Mouse (Mus musculus) kidney, postnatal 4 days (tissue): ENCODE measurements at regions not wholly inside any gene's neighbourhood (a gene's known extent, or its start where the extent isn't known, plus 50 kb on each side); places are given as distances from the start of the nearest gene placed in this dataset.
"Not testable (repeated sequence)": the region's sequence is repeated elsewhere in the genome, so short reads cannot be mapped to it uniquely, and the experiment has no call there.

Experiments
- DNase-seq, 2 experiments: peaks; one replicate each; pipeline ENCODE4 v3.0.0; 2021; ENCODE audit warnings: mixed read lengths in 2 of 2

DNA sequence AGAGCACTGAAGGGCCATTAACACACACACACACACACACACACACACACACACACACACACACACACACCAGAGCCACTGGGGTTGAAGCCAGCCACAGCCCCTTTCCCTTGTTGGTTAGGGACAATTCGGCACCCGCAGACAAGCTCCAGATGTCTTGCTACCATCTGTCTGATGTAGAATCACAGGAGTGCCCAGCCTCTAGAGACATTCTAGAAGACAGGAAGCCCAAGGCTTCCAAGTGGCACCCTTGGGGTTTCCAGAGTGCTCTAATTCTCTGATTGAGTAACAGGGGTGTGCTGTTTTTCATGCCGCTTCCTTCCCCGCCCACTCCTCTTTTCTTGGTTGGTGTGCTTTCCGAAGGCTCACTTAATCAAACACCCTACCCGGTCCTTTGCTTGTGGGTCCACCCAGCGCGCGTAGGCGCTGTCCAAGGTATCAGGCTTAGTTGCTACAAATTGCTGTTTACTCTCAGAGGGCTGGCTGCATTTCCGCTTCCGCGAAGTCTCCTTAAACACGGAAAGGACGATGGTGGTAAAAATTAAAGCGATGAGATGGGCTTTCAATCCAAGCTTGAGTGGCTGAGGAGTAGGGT is 59.5 kb upstream of the Zbtb18 start:
- peak; percentile 83 to 85 for DNase-seq

DNA sequence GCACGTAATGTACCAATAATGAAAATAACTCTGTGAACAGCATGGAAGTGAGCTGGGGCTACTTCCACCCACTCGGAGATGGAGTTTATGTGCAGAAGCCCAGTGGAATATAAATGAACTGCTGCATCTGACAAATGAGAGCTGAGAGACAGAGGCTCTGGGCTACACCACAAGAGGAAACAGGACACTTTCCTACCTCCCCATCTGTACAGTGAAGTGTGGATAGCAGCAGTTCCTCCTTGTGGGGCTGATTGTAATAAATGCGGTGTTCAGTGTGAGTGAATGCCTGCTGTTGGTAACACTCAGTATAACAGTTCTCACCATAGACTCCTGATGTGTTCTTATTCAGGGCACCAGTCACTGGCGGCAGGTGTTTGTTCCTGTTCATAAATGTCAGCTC is 60.0 kb upstream of the Zbtb18 start:
- no peak for DNase-seq

DNA sequence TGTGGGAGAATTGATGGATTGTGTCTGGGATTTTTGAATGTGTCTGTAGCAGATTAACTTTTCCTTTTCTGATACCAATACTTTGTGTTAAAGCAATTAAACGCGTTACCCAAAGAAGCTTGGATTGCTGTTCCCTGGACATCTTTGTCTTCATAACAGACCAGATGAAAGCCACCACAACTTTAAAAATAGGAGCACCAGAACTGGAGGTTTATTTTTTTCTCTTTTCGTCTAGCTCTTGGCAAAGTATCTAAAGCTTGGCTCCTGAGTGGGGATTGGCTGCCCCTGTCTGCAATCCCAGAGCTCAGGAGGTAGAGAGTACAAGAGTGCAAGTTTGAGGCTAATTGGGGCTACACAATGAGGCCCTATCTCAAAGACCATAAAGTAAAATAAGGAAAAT is 64.0 kb upstream of the Zbtb18 start:
- DNase-seq, result no peak

DNA sequence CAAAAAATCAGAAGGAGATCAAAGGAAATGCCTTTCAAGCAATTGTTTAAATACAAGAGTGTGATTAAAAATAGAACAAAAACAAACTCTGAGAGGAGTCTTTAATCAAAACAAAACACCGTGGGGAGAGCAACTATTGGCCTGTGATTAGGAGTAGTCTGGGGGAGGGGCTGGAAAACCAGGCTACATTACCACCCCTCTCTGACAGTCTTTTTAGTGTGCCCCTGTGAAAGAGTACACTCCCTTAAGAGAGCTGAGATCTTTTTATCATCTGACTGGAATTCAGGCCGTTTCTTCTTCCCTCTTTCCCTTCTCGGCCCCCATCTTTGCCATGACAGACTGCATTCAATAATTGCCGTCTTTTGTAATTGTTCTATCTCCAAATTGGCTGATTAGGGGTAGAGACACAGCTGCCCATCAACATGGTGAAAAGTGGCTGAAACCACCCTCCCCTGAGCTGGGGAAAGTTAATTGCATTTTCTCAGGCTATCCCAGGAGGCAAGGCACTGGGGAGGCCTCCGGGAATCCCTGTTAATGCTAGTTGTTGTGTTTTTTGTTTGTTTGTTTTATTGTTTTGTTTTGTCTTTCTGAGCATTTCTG is 68.8 kb upstream of the Zbtb18 start:
- no peak for DNase-seq

DNA sequence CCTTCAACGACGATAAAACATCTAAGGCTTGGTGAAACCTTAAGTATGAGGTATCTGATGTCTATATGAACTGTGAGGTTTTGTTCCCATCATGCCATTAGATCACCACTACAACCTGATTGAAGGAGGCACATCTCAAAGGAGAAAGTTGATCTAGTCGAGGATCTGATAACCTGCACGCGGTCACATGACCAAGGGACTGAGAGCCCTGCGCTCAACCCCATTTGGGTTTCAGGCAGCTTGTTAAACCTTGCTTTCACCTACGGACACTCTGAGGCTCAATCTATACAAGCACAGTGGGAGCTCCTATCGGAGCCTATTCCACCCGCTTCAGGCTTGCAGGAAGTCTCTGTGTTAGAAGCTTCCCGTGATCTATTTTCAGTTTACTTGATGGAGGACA is 70.1 kb upstream of the Zbtb18 start:
- no peak for DNase-seq

DNA sequence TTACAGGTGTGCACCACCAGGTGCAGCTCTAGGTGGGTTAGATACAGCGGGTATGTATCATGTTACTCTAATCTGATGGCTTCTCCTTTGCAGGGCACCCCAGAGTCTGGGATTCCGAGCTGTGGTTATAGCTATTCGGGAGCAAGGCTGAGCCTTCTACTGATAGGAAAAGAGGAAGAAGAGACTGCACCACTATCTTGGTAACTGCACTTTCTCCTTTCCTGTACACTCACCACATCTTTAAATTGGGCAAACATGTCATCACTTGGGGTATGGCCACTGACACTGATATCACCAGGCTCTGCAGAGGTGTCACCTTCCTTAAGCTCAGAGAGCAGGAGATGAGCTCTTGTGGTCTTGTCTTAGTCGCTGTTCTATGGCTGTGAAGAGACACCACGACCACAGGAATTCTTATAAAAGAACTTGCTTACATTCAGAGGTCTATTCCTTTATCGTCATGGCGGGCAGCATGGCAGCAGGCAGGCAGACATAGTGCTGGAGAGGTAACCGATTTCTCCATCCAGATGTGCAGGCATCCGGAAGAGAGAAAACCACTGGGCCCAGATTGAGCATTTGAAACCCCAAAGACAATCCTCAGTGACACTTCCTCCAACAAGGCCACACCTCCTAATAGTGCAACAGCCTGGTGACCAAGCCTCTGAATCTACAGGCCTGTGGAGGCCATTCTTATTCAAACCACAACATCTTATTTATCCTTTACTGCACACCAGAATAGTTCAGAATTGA is 74.1 kb upstream of the Zbtb18 start:
- DNase-seq, result no peak

DNA sequence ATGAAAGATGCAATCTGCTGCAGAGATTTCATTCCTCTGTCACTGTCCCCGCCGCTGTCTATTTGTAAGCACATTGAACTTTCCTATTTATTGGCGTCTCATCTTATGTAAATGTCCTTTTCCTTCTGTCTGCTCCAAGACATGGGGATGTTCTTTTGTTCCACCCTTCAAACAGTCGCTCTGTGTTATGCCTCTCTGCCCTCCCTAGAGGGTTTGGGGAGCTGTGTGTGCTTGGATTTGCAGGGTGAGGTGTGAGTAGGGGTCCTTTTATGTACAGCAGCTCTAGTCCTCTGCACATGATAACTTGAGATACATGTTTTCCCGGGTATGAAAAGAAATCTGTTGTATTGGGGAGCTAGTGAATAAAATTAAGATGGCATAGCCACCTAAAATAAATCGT is 75.2 kb upstream of the Zbtb18 start:
- no peak for DNase-seq

DNA sequence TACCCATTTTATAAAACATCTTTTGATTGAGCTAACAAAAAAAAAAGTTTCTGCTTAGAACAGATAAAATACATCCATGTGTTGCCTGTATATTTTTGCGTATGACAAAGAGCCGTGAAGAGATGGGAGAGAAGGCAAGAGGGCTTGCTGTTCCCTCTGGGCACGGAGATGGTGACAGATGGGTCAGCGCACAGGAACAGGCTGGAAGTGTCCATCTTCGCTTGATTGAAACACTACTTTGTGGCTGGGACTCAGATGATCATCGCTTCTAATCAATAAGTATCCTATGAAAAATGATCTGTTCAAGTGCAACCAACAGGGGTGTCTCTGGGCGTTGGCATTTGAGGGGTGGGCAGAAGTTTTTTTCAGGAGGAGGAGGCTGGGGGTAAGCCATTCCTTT is 75.7 kb upstream of the Zbtb18 start:
- no peak for DNase-seq

DNA sequence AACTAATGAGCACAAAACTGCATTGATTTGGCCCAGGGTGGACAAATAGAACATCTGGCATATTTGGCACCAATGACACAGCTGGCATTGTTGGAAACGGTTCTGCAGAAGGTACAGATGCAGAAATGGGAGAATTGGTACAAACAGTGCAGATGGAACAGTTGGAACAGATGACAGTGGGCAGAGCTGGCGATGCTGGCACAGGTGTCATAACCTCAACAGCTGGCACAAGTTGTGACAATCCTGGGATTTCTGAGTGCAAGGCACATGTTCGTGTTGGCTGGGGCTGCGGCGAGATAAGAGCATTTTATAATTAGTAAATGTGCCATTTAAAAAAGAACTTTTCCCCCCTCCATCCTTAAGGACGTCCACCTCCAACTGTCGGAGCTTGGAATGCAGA is 77.8 kb upstream of the Zbtb18 start:
- no peak for DNase-seq

DNA sequence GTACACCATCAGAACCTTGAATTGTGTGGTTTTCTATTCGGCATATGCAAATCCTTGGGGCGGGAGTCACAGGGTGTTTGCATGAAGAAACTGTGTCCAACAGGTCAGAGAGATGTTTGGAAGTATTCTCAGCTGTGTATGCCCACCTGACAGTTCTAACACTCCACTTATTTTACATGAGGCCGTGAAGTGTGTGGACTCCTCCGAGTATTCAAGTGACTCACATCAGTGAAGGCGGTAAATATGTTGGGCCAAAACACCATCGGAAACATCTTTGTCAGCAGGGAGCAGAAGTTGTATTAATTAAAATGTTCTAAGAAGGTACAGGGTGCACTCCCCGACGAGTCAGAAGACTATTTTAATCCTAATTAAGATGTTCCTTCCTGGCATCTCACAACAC is 79.8 kb upstream of the Zbtb18 start:
- no peak for DNase-seq

DNA sequence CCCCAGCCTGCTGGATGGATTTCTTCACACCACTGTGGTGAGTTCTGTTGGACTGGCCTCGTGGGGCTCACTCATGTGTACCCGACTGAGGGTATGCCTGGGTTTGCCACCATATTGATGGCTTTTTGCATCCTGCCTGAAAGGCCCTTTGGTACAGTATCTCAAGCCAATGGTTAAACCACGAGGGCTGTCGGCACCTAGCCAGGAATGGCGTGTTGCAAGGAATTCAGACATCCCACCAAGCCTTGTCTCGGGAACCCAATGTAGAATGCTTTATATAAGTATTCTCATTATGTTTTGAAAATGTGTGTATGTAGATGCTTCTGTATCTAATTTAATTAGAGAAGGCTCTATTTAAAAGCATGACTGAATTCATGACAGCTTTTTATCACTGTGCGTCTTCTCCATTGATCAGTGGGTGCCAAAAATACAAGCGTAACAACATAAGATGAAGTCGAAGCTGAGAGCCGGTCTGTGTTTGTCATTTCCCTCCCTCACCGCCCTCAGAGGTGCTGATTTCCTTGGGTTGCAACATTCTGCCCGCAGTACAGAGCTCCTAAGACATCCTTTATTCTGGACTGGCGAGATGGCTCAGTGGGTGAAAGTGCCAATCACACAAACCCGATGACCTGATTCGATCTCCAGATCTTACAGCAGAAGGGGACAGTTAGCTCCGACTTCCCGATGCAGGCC is 90.5 kb upstream of the Akt3 start:
- no peak for DNase-seq

DNA sequence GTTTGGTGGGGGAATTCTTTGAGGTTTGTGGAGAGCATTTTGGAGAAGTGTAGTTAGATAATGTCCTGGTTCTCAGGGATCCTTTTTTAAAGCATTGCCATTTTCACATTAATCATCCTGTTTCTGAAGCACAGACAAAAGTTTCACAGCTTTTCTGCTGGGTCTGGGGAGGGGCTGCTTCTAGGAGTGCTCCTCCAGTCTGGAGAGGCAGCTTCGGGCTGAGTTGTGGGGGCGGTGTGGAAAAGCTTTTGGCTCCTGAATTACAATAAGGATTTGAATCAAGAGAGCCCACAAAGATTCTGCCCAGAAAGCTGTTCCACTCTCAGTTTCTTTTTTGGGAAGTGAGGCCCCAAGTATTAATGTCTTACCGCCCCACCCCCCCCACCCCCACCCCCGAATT is 89.2 kb upstream of the Akt3 start:
- DNase-seq, result no peak

DNA sequence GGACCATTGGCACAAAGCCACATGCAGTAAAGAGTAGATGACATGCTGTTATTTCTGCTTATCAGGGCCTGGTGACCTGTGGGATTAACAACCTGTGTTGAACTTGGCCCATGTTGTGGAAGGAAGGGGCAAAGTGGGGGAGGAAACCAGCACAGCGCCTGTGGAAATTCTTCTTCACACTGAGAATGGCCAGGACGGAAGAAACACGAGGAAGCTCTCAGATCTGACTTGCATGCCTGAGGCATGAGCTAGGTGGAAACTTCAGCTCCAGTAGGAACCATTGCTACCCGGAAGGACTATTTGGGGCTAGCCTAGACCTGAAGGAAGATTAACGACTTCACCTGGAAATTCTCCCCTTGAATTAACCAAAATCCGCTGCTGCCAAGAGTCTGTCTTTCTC is 88.5 kb upstream of the Akt3 start:
- no peak for DNase-seq

DNA sequence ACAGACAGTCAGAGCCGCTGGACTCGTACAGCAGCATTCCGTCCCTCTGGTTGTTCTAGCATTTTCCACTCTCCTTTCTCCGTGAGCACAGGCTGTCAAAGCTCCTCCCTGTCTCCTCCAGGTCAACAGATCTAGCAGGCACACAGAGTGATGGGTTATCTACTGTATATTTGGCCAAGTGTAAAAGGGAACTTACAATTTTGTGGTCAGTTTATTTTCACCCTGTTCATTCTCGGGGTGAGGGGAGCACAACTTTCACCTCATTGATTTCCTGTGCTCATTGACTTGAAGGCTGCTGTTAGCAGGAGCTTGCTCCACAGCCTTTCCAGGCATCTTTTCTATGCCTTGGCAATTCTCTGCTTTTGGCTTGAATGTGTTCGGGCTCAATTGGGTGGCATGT is 87.5 kb upstream of the Akt3 start:
- no peak for DNase-seq

DNA sequence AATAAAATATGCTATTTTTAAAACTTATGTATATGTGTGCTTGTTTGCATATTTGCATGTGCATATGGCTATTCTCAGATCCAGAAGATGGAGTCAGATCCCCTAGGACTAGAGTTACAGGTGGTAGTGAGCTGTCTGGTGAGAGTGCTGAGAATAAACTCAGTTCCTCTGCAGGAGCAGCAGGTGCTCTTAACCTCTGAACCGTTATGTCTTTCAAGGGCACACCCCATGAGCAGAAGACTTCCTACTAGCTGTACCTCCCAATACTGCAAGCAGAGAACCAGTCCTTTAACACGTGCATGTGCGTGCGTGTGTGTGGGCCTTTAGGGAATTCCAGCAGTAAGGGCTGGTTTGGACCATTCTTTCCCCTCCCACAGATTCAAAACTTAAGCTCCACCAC is 85.9 kb upstream of the Akt3 start:
- no peak for DNase-seq

DNA sequence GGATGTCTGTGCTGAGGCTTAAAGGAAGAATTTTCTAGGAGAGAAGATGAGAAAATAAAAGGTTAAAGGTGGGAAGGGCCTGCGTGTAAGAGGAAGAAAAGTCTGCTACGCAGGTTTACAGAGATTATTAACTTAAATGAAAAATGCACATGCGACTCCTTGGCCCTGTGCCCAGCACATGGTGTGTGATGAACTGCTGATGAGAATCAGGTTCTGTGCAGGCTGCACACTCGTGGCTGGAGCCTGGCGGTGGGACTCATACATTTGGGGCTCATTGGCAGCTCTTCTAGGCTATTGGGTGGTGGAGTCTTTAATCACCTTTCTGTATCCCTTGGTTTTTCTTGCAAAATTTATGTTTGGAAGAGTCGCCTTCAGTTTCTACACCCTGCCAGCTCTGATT is 85.1 kb upstream of the Akt3 start:
- DNase-seq, result peak; percentile 61 to 75

DNA sequence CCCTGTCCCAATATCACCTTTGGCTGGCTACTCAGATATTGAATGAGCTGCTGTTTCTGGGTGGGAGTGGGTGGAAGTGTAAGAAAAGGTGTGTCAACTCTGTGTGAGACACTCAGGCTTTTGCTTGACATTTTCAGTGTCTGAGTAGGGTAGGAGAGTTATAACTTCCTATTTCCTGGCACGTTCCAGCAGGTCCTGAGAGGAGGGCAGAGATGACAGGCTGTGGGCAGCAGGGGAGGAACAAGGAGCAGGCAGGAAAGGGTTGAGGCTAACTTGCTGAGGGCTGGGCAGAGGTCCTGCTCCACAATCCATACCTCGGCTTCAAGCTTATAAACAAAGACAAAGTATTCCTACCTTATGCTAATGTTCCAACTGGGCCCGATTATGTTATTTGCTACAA is 82.2 kb upstream of the Akt3 start:
- no peak for DNase-seq

DNA sequence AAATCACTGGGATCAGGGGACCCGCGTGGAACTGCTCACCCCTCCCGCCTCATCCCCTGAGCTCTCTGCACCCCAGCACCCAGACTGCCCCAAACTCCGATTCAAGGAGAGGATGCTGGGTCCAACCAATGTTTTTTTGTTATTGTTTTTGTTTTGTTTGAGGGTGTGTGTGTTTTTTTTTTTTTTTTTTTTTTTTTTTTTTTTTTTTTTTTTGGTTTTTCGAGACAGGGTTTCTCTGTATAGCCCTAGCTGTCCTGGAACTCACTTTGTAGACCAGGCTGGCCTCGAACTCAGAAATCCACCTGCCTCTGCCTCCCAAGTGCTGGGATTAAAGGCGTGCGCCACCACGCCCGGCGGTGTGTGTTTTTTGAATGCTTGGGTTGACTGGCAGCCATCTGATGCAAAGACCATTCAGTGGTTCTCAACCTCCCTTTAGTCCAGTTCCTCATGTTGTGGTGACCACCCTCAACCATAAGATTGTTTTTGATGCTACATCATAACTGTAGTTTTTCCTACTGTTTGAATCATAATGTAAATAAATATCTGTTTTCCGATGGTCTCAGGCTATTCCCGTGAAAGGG is 81.3 kb upstream of the Akt3 start:
- not testable (repeated sequence) for DNase-seq

DNA sequence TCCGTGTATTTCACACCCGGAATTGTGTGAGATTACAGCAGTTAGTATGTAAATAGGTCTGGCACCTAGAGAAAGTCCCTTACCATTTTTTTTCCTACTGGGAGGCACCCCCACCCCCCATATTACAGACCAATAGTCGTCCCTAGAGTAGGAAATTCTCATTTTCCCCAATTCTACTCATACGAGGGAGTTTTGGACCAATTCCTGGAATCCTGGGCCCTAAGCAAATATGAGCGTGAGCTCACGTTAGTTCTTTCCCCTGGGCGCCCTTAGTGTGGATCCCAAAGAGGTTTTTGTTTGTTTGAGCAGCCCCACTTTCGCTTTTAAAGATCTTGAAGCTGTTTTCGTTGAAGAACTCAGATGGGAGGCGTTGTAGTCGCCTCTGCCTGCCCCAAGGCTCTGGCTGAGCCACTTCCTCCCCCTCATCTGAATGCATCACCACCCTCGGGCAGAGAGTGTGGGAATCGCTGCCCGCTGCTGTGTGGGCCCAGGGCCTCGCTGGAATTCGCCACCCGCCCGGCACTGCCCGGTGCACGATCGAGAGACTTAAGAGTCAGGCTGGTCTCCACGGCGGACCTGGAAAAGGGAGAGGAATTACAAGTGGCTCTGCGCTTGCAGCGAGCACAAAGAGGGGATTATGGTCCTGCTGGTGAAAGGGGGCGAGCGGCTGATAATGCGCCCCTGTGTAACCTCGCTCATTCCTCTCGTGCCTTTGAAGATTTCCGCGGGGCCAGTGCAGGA is 80.6 kb upstream of the Akt3 start:
- DNase-seq, result peak; percentile 72 to 81

DNA sequence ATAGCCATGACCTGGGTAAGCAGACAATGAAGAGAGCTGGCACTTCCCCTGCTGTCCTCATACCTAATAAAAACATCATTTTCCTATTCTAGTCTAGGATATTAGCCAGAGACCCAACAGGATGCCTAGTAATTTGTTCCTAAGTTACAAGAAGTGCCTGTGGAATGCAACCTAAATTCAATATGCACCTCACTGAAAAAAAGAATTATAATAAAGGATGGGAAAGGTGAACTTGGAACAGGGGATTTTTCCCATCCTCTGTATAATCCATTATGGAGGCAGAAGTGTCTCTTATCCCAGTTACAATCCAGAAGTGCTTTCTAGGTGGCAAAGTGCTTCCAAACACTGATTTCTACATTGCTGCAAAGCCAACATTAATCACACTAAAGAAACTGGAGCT is 79.8 kb upstream of the Akt3 start:
- DNase-seq, result no peak

DNA sequence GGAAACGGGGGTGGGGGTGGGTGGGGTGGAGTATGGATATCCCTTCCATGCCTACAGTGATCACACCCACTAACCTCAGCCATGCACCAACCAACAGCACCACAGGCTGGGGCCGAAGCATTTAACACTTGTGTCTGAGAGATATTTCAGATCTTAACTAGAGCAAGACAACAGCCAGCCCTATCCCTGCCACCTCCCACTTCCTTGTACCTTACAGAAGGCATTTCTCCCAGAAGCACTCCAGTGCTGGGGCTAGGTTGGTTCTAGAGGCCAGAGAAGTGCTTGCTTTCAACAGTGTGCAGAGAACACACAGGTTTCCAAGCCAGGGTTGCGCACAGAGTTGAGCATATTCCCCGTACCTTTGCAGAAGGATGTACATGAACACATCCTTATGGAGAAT is 79.1 kb upstream of the Akt3 start:
- DNase-seq, result no peak

DNA sequence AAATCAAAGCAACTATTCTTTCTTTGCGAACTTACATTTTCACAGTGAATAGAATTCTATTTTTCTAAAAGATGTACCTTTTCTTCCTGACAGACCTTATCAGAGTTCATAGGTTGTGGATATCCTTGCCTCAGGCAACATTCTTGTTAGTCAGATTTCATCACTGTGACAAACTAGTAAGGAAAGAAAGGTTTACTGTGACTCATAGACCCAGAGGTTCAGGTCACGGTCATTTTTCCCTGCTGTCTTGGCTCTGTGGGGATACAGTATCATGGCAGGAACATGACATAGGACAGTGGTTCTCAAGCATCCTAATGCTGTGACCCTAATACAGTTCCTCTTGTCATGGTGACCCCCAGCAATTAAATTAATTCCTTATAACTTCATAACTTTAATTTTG is 78.4 kb upstream of the Akt3 start:
- DNase-seq, result no peak

DNA sequence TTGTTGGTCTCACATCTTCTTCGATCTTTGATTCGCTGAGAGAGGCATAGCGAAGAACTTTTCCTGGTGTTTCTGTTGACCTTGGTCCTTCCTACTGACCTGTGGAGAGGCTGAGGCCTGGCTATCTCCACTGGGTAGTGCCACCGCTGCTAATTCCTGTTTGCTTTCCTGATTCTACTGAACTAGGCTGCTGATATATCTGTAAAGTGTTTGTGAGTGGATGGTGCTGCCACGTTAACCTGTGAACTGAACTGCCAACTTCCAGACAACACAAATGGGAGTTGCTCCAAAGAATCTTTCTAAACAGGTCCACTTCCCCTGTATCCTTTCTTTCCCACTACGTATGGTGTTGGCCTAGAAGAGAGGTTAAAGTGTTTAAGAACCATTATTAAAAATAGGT is 78.0 kb upstream of the Akt3 start:
- no peak for DNase-seq
